Mouse (Mus musculus) liver, postnatal 0 days (tissue): ENCODE data around the gene Wwtr1.

Source experiments
- CTCF ChIP-seq: sonication (generic); IDR thresholded peaks from 2 replicates; pipeline ENCODE4 v1.5.1; 2016; ENCODE audit warnings: antibody characterized with exemption, low read depth
- EP300 ChIP-seq: IDR thresholded peaks from 2 replicates; pipeline ENCODE4 v1.6.1; 2016; ENCODE audit warnings: antibody characterized with exemption, low read depth, mild to moderate bottlenecking

- no peak for TF ChIP-seq CTCF
- no peak for TF ChIP-seq EP300
Observed at GRCm38 (mm10) chr3:57530221-57530620, 45.5 kb downstream of the Wwtr1 start.
